Mouse (Mus musculus) cortical plate, adult 2 months (tissue): ENCODE measurements around the gene Scaf1.

ENCODE experiments used
- CTCF ChIP-seq: fragments of 200-500 bp; IDR thresholded peaks from 2 replicates; pipeline ENCODE4 v1.5.1; 2011; ENCODE audit warnings: mild to moderate bottlenecking, control low read depth, low read length; ENCODE audit not compliant: insufficient read depth; ENCODE audit errors: extremely low read depth
- POLR2A ChIP-seq: fragments of 200-500 bp; IDR thresholded peaks from 2 replicates; pipeline ENCODE4 v1.6.1; 2011; ENCODE audit warnings: mild to moderate bottlenecking, low read length, control low read depth; ENCODE audit not compliant: insufficient read depth; ENCODE audit errors: extremely low read depth

- TF ChIP-seq CTCF = no peak
- TF ChIP-seq POLR2A = no peak
Measured at GRCm38 (mm10) chr7:45036702-45037101, 20.5 kb upstream of the Scaf1 start.
